Mouse (Mus musculus) left cerebral cortex, postnatal 25 days (tissue): Measurements from ENCODE around the gene Mast4. TPM values are rescaled to one million over a fixed set of nuclear protein-coding genes. Genes with fewer than 3 reads are reported as not detected.
A peak's percentile ranks its signal among the peaks of the same experiment; 100 is the strongest.

Experiments used
- DNase-seq, 2 experiments: peaks; one replicate each; pipeline ENCODE4 v3.0.0; 2022; ENCODE audit warnings: low spot score in 2 of 2, mixed read lengths in 1 of 2
- intact Hi-C: fragments of 180-260 bp; cut with DNase I; formaldehyde crosslinking; loops from one replicate; pipeline ENCODE4 v1.15.1; 2025
- total RNA-seq, 2 experiments: library from RNA; stranded (reverse); gene quantifications; 2 replicates each; pipeline ENCODE4 v1.2.3; 2021

Mast4 gene
- total RNA-seq, 2 experiments from 2014 or later, result 41.2 to 46.7 TPM

- DNase-seq, result peak in 1 of 2 experiments; percentile 46
- intact Hi-C loops, result loop anchor here (5.0 kb wide), 1 partner anchor 139 kb away; no protein-coding TSS in a partner anchor
Observed at GRCm38 (mm10) chr13:102958273-102959270, 375.7 kb downstream of the Mast4 start.

- intact Hi-C loops, result loop anchor here (5.0 kb wide), 1 partner anchor 140 kb away; no protein-coding TSS in a partner anchor
Observed at GRCm38 (mm10) chr13:102957508-102958272, 376.6 kb downstream of the Mast4 start.

GRCm38 (mm10) chr13:102955506-102955905 lies 378.8 kb downstream of the Mast4 start:
- intact Hi-C loops, result loop anchor here (5.0 kb wide), 1 partner anchor 142 kb away; no protein-coding TSS in a partner anchor
- DNase-seq, result no peak

More at GRCm38 (mm10) chr13:102957508-102958272, 376.6 kb downstream of the Mast4 start:
- peak; percentile 43 to 50 for DNase-seq

DNA sequence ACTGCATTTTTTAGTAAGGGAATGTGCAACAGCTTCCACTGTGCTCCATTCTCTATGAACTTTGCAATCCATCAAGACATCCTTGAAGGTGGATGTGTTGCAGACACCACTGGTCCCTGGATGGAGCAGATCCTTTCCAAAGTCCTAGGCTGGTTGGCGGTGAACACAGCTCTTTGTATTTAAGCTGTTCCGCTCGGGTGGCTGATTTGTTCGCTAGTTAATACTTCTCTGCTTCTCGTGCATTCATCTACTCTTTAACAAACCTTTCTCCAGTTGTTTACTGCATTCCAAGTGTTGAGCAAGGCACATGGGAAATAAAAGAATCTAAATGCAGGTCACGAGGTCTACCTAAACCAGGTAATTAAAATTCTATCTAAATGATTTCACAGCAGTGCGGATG lies 384.5 kb downstream of the Mast4 start:
- intact Hi-C loops, result no loop called here
- DNase-seq, result no peak

DNA sequence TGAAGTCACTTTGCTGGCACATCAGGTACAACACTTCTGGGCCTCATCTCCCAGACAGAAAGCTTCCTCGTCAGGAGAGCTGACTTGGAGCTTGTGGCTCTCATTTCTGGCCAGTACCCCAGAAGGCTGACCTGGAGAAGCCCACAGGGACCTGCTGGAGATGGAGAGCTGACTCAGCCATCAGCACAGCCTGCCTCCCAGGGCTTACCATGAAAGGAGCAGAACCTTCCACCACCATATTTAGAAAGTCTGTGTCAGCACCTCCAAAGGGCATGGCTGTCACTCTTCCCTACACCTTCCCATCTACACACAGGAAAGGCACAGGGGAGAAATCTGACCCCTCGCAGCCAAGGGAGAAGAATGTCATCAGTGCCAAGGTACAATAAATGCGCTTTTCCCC lies 385.3 kb downstream of the Mast4 start:
- no peak for DNase-seq
- intact Hi-C loops, result no loop called here

DNA sequence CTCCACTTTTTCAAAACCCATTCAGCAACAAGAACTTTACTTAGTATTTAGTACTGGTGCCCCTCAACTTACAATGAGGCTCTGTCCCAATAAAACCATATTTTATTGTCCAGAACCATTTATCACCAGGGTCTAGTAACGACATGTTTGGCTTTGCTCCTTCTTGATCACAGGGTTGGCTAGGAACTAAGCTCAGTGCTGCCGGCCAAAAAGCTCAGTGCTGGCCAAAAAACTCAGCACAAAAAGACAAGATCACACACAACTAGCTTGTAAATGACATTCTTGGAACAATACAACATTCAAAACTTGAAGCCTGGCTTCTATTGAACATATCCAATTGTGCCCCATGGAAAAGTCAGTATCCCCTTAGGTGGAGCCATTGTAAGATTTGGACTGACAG lies 386.8 kb downstream of the Mast4 start:
- DNase-seq, result no peak
- intact Hi-C loops, result no loop called here

- DNase-seq, result peak; percentile 54 to 61
- intact Hi-C loops, result no loop called here
Observed at GRCm38 (mm10) chr13:102946024-102946821, 388.1 kb downstream of the Mast4 start.

GRCm38 (mm10) chr13:102945450-102945849 lies 388.8 kb downstream of the Mast4 start:
- intact Hi-C loops, result no loop called here
- no peak for DNase-seq

DNA sequence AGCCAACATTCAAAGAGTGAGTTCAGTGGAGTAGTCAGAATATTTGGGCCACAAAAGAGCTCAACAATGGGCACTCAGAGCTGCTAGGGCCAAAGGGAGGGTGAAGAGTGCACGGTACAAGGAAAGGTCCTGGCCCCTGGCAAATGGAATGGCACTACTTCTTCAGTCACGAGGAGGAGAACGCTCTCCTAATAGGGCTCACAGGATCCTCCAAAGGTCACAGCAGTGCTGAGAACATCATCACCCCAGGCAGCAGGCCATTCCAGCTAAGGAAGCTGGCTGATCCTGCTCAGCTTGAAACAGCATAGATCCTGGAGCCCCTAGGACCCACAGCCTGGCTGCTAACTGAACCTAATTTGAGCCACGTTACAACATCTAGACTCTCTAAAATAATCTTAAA lies 389.8 kb downstream of the Mast4 start:
- DNase-seq, result no peak
- intact Hi-C loops, result no loop called here

DNA sequence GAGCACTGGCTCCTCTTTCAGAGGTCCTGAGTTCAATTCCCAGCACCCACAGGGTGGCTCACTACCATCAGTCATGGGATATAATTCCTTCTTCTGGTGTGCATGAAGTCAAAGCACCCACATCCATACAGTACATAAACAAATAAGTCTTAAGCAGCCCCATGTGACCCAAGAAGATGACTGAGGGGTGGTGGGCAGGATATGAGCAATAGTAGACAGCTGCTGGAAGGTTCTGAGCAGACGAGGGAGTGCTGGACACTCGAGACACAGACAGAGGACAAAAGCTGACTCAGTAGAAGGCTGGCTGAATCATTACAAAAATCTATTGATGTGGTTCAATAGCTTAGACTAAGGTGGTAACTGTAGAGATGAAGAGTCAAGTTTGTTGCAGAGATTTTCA lies 391.7 kb downstream of the Mast4 start:
- no peak for DNase-seq
- intact Hi-C loops, result no loop called here

DNA sequence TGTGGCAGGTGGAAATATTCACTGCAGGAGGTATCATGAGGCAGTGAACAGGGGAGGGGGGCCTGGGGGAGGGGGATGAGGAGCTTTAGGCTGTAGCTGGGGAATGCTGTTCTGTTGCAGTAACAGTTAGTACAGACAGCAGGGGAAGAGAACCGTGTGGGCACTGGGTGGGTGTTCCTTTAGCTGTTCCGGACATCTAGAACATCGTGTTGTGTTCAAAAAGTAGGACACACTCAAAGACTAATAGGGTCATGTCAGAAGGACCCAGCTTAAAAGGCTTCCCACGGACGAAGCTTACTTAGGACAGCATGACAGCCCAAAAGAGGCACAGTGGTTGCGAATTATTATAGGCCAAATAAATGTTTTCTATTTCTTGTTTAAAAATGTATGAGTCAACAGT lies 393.8 kb downstream of the Mast4 start:
- DNase-seq, result no peak
- intact Hi-C loops, result no loop called here

- intact Hi-C loops, result loop anchor here (5.0 kb wide), 1 partner anchor 161 kb away; no protein-coding TSS in a partner anchor
- DNase-seq, result no peak
Observed at GRCm38 (mm10) chr13:102936233-102936632, 398.1 kb downstream of the Mast4 start.

GRCm38 (mm10) chr13:102935788-102936187 lies 398.5 kb downstream of the Mast4 start:
- DNase-seq, result peak in 1 of 2 experiments; percentile 49
- intact Hi-C loops, result loop anchor here (5.0 kb wide), 1 partner anchor 162 kb away; no protein-coding TSS in a partner anchor

DNA sequence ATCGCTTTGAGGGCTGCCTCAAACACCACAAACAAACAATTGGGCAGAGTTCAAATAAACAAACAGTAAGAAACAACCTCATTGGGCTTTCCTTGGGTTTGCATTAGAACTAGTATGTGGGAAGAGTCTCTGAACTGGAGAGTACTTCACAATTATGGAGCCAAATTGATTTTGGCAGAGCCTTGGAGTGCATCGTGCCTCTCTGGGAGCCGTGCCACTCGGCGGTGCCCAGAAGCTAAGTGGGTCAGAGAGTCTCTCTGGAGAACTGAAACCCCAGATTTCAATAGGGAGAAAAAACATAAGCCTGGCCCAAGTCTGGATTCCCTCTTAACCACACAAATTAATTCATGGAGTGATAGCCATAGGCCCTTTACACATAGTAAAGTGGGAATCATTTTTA lies 400.6 kb downstream of the Mast4 start:
- intact Hi-C loops, result no loop called here
- DNase-seq, result peak in 1 of 2 experiments; percentile 63

- DNase-seq, result no peak
- intact Hi-C loops, result no loop called here
Observed at GRCm38 (mm10) chr13:102932434-102932833, 401.9 kb downstream of the Mast4 start.

- intact Hi-C loops, result no loop called here
- DNase-seq, result no peak
Observed at GRCm38 (mm10) chr13:102931951-102932350, 402.3 kb downstream of the Mast4 start.

GRCm38 (mm10) chr13:102925844-102926598 lies 408.3 kb downstream of the Mast4 start:
- intact Hi-C loops, result no loop called here
- DNase-seq, result no peak

GRCm38 (mm10) chr13:102919741-102920140 lies 414.6 kb downstream of the Mast4 start:
- intact Hi-C loops, result no loop called here
- DNase-seq, result no peak

GRCm38 (mm10) chr13:102918616-102919015 lies 415.7 kb downstream of the Mast4 start:
- DNase-seq, result no peak
- intact Hi-C loops, result no loop called here
